Mouse (Mus musculus) testis, adult 2 months (tissue): ENCODE measurements around the gene Muc3.

Experiments used
- CTCF ChIP-seq: fragments of 200-500 bp; IDR thresholded peaks from 2 replicates; pipeline ENCODE4 v1.5.1; 2012; ENCODE audit warnings: low read depth, mild to moderate bottlenecking, inconsistent platforms, low read length, moderate library complexity; ENCODE audit not compliant: control insufficient read depth, insufficient read depth, insufficient replicate concordance
- POLR2A ChIP-seq: fragments of 200-500 bp; IDR thresholded peaks from 2 replicates; pipeline ENCODE4 v1.6.1; 2012; ENCODE audit warnings: low read depth, mild to moderate bottlenecking, inconsistent platforms, low read length, moderate library complexity; ENCODE audit not compliant: control insufficient read depth

- TF ChIP-seq CTCF (no peak), POLR2A (no peak)
Observed at GRCm38 (mm10) chr5:137109941-137110593, 39.1 kb downstream of the Muc3 start.
